Mouse (Mus musculus): ENCODE data around the gene Dnmt3b. TPM values are rescaled to one million over a fixed set of nuclear protein-coding genes. Genes with fewer than 3 reads are reported as not detected.

Dnmt3b gene
- total and polyA plus RNA-seq, 3 experiments, result 5.3 to 9.4 (median 8.4) TPM

DNA sequence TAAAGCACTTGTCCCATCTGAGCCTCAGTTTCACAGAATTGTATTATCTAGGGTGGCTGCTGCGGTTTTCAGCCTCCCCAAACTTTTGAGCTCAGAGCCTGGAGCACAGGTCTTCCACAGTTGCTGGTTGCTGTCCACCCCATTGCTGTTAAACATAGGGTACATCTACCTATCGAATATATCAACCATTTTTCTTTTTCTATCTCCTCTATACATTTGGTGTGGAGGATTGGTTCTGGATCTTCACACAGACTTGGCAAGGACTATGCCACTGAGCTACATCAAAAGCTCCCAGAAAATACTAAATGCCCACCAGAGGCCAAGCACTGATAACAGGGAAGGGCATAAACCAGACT lies 16.4 kb upstream of the Dnmt3b start:
- no peak for DNase-seq (ENCODE audit: extremely low read depth)
- Histone ChIP-seq H3K4me3 (replicated peaks in 1 of 3; ENCODE audit: low read depth in 2 of 3, low read length in 2 of 3, poor library complexity in 1 of 3) (peak overlapping the region; percentile 67 to 86 (median 75)), H3K9ac (ENCODE audit: insufficient read depth, low read depth) (peak overlapping the region; percentile 90), H3K79me2 (replicated peaks; ENCODE audit: control insufficient read depth, extremely low read depth, insufficient read depth, poor library complexity, severe bottlenecking) (peaks cover 14% of the 10 kb centered on the region; the same call in 1 of the 2 replicates), H3K36me3 (replicated peaks in 1 of 2; ENCODE audit: control insufficient read depth in 1 of 2, insufficient read depth in 1 of 2, low read length in 1 of 2) (peaks cover 5 to 17% of the 10 kb centered on the region in 2 experiments), H3K4me1 (ENCODE audit: control insufficient read depth in 1 of 2, insufficient read depth in 2 of 2) (peaks cover 0 to 21% of the 10 kb centered on the region in 2 experiments; a peak in 2 of 4 replicates), H3K9me3 (replicated peaks; ENCODE audit: low read length) (no peaks in the 10 kb centered on the region), H3K4me2 (ENCODE audit: insufficient read depth, low read depth, poor library complexity, severe bottlenecking) (peak overlapping the region; percentile 25; the same call in 1 of the 2 replicates), H3K27me3 (replicated peaks) (no peaks in the 10 kb centered on the region), H3K27ac (ENCODE audit: insufficient read depth, low read depth) (no peak overlapping the region; the same call in 1 of the 2 replicates)
- in situ Hi-C loops (cut with MboI; ENCODE audit: low pct_ligation_motif_present, low pct_unique_long_range_greater_than_20kb, low sequenced_read_pairs) (no loop called here), dilution Hi-C loops (cut with MboI; ENCODE audit: extremely low pct_ligation_motif_present, extremely low pct_unique_long_range_greater_than_20kb, low sequenced_read_pairs) (no loop called here)
- no peak for TF ChIP-seq CHD1 (IDR thresholded peaks at IDR 0.05; ENCODE audit: low read depth, low read length)
- no peak for TF ChIP-seq TCF12 (IDR thresholded peaks at IDR 0.05; ENCODE audit: low read depth, low read length)
- TF ChIP-seq KAT2A (IDR thresholded peaks at IDR 0.05; ENCODE audit: insufficient replicate concordance, low read length), result no peak
- no peak for TF ChIP-seq RAD21 (IDR thresholded peaks at IDR 0.05; ENCODE audit: low read depth, low read length)
- no peak for TF ChIP-seq ZC3H11A (IDR thresholded peaks at IDR 0.05; ENCODE audit: low read depth, low read length)
- no peak for TF ChIP-seq SIN3A (IDR thresholded peaks at IDR 0.05; ENCODE audit: low read length)
- 0 out of 2 replicates have a peak, but pooled peaks have one; percentile 16 for TF ChIP-seq MAZ (IDR thresholded peaks at IDR 0.05; ENCODE audit: low read depth, low read length)
- TF ChIP-seq ZMIZ1 (IDR thresholded peaks at IDR 0.05; ENCODE audit: low read depth, low read length), result 0 out of 2 replicates have a peak, but pooled peaks have one; percentile 4

DNA sequence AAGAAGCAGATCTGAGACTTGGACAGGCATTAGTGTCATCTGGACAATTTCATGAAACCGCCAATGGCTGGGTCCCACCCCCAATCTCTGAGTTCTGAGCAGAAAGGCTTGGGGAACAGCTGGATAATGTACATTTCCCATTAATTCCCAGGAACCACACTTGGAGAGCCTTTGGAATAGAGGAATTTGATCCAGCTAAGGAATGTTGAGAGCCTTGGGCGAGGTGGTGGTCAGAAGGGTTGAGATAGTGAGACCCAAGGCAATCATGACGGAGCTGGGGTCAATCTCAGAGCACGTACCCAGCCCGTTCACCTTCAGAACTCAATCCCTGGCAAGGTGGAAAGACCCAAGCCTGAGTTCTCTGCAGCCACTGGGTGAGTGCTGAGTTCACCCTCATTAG lies 16.0 kb upstream of the Dnmt3b start:
- peaks cover 0 to 21% of the 10 kb centered on the region in 2 experiments; a peak in 2 of 4 replicates for H3K4me1 ChIP-seq (ENCODE audit: control insufficient read depth in 1 of 2, insufficient read depth in 2 of 2)
- H3K27ac ChIP-seq (ENCODE audit: insufficient read depth, low read depth), result no peak overlapping the region
- no peaks in the 10 kb centered on the region for H3K27me3 ChIP-seq (replicated peaks)
- peaks cover 1 to 13% of the 10 kb centered on the region in 2 experiments for H3K36me3 ChIP-seq (replicated peaks in 1 of 2; ENCODE audit: control insufficient read depth in 1 of 2, insufficient read depth in 1 of 2, low read length in 1 of 2)
- DNase-seq (ENCODE audit: extremely low read depth), result no peak
- TF ChIP-seq SMC3 (IDR thresholded peaks at IDR 0.05; ENCODE audit: low read depth, low read length) (no peak), MAX (IDR thresholded peaks at IDR 0.05; ENCODE audit: low read length) (no peak), ZKSCAN1 (IDR thresholded peaks at IDR 0.05; ENCODE audit: borderline replicate concordance, low read depth, low read length) (no peak), TBP (conservative IDR thresholded peaks at IDR 0.05; ENCODE audit: low read depth, low read length) (no peak), E2F4 (IDR thresholded peaks at IDR 0.05; ENCODE audit: insufficient replicate concordance, low read depth, low read length) (no peak), HCFC1 (IDR thresholded peaks at IDR 0.05; ENCODE audit: low read depth, low read length) (no peak), ZNF384 (IDR thresholded peaks at IDR 0.05; ENCODE audit: low read depth, low read length) (no peak), MXI1 (IDR thresholded peaks at IDR 0.05; ENCODE audit: low read depth, low read length) (no peak), TCF12 (IDR thresholded peaks at IDR 0.05; ENCODE audit: low read depth, low read length) (no peak), JUN (IDR thresholded peaks at IDR 0.05; ENCODE audit: insufficient read depth, low read depth, low read length) (no peak), MYC (IDR thresholded peaks at IDR 0.05; ENCODE audit: low read depth, low read length) (no peak)
- in situ Hi-C loops (cut with MboI; ENCODE audit: low pct_ligation_motif_present, low pct_unique_long_range_greater_than_20kb, low sequenced_read_pairs), result no loop called here
- no peak overlapping the region for H3K4me3 ChIP-seq (replicated peaks in 1 of 3; ENCODE audit: low read depth in 2 of 3, low read length in 2 of 3, poor library complexity in 1 of 3)
- H3K9me3 ChIP-seq (replicated peaks; ENCODE audit: low read length), result no peaks in the 10 kb centered on the region
- H3K4me2 ChIP-seq (ENCODE audit: insufficient read depth, low read depth, poor library complexity, severe bottlenecking), result peak overlapping the region; percentile 25; the same call in 1 of the 2 replicates
- dilution Hi-C loops (cut with MboI; ENCODE audit: extremely low pct_ligation_motif_present, extremely low pct_unique_long_range_greater_than_20kb, low sequenced_read_pairs), result no loop called here
- H3K9ac ChIP-seq (ENCODE audit: insufficient read depth, low read depth), result 0 out of 2 replicates have a peak overlapping the region, but pooled peaks have one; percentile 90
- H3K79me2 ChIP-seq (replicated peaks; ENCODE audit: control insufficient read depth, extremely low read depth, insufficient read depth, poor library complexity, severe bottlenecking), result peaks cover 14% of the 10 kb centered on the region; the same call in 1 of the 2 replicates
